Mouse (Mus musculus) E14TG2a.4 (cell line): ENCODE measurements around the gene Tmem56.

Source experiments
- CTCF ChIP-seq: conservative IDR thresholded peaks from 2 replicates; pipeline ENCODE4 v1.5.1; 2014; ENCODE audit warnings: low read length
- POU5F1 ChIP-seq: IDR thresholded peaks from 2 replicates; pipeline ENCODE4 v1.6.1; 2014; ENCODE audit warnings: low read length, borderline replicate concordance

GRCm38 (mm10) chr3:121262521-121263204 lies 20.2 kb downstream of the Tmem56 start:
- no peak for TF ChIP-seq CTCF
- TF ChIP-seq POU5F1, result no peak
